ENCODE assay signal across 24 mouse cellular contexts in genomic region chr11:119804392-119804791, GRCm38 (mm10).
"Had no signal": no experiment of that assay in that cellular context is flagged by ENCODE, and none has a peak within 500 bp of the region (broad histone marks: within the 10 kb centered on the region; RNA-seq: fewer than 3 reads in every experiment).

No protein-coding gene starts in this region.

- H3K4me2 ChIP-seq: heart, embryonic 11.5 days; heart, embryonic 13.5 days; heart, embryonic 15.5 days; hindbrain, embryonic 15.5 days; kidney, embryonic 15.5 days; limb, embryonic 13.5 days; limb, embryonic 15.5 days; liver, embryonic 12.5 days had no signal

- DNase-seq: forebrain, postnatal 0 days; gastrocnemius, postnatal 14 days; gastrocnemius, postnatal 36 days; heart, adult 11 months; heart, adult 2 months; heart, postnatal 36 days; kidney, adult 11 months; kidney, adult 2 months; kidney, adult 9 months; kidney, postnatal 14 days; kidney, postnatal 36 days; layer of hippocampus, adult 9-11 months; layer of hippocampus, postnatal 36 days; left cerebral cortex, postnatal 4 days had no signal

- H3K36me3 ChIP-seq: heart, embryonic 15.5 days; hindbrain, embryonic 15.5 days had no signal

- H3K9me3 ChIP-seq: heart, embryonic 13.5 days; heart, embryonic 15.5 days; hindbrain, embryonic 15.5 days; kidney, embryonic 15.5 days; limb, embryonic 13.5 days; limb, embryonic 15.5 days; liver, embryonic 12.5 days had no signal

- H3K9ac ChIP-seq: forebrain, postnatal 0 days; heart, embryonic 13.5 days; heart, embryonic 15.5 days; hindbrain, embryonic 15.5 days; kidney, embryonic 15.5 days; limb, embryonic 13.5 days; limb, embryonic 15.5 days; liver, embryonic 12.5 days had no signal

- H3K27ac ChIP-seq: heart, adult 2 months; heart, embryonic 13.5 days; heart, embryonic 15.5 days; hindbrain, embryonic 15.5 days; kidney, embryonic 15.5 days; kidney, postnatal 0 days; limb, embryonic 13.5 days; limb, embryonic 15.5 days; liver, embryonic 12.5 days had no signal

- H3K27me3 ChIP-seq: heart, embryonic 13.5 days; heart, embryonic 15.5 days; hindbrain, embryonic 15.5 days; kidney, embryonic 15.5 days; limb, embryonic 13.5 days; limb, embryonic 15.5 days; liver, embryonic 12.5 days had no signal

- ATAC-seq: forebrain, postnatal 0 days; intestine, embryonic 16.5 days; liver, embryonic 12.5 days had no signal

- H3K4me3 ChIP-seq: heart, adult 2 months; heart, embryonic 13.5 days; heart, embryonic 15.5 days; hindbrain, embryonic 15.5 days; kidney, embryonic 15.5 days; limb, embryonic 13.5 days; limb, embryonic 15.5 days; liver, embryonic 12.5 days had no signal
